Mouse (Mus musculus): ENCODE results near the gene Oprl1.

DNA sequence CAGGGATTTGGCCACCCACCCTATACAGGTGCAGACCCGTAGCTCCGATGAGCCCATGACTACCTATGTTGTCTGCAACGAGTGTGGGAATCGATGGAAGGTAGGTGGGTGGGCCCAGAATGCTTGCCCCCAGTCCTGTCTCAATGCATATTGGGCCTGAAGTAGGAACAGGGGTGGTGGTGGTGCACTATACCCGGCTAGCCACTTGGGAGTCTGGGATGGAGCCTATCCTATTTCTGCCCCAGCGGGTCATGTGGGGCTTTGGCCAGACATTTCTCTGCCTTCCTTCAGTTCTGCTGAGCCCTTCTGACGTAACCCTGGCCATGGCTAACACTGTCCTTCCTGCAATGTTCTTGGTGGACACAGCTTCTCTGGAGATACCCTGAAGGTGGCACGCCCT lies 27.2 kb upstream of the Oprl1 start:
- no peak for TF ChIP-seq CTCF (IDR thresholded peaks at IDR 0.05; ENCODE audit: low read depth)
- TF ChIP-seq EP300 (IDR thresholded peaks at IDR 0.05; ENCODE audit: low read depth), result no peak

Data from liver, embryonic 14.5 days (tissue).